Mouse (Mus musculus) cerebellum, adult 2 months (tissue): Measurements from ENCODE around the gene Rbmxl1. TPM values are rescaled to one million over a fixed set of nuclear protein-coding genes. Genes with fewer than 3 reads are reported as not detected.

Experiments
- DNase-seq, 2 experiments: peaks; one replicate each; pipeline ENCODE4 v3.0.0; 2021
- H3K27ac ChIP-seq: fragments of 200-500 bp; 2 replicates; pipeline ENCODE4 v1.5.1; 2012; ENCODE audit warnings: low read length, control low read depth, inconsistent platforms; ENCODE audit not compliant: insufficient read depth
- H3K27me3 ChIP-seq: fragments of 200-500 bp; 2 replicates; pipeline ENCODE4 v1.6.1; 2012; ENCODE audit warnings: inconsistent platforms, mild to moderate bottlenecking, low read length, moderate library complexity; ENCODE audit not compliant: control insufficient read depth, insufficient read depth
- H3K4me1 ChIP-seq: fragments of 200-500 bp; 2 replicates; pipeline ENCODE4 v1.6.1; 2011; ENCODE audit warnings: low read length; ENCODE audit not compliant: control insufficient read depth, insufficient read depth
- H3K4me3 ChIP-seq: fragments of 200-500 bp; replicated peaks from 2 replicates; pipeline ENCODE3; 2011; ENCODE audit warnings: mild to moderate bottlenecking, low read depth, low read length, control low read depth; ENCODE audit not compliant: insufficient read depth
- CTCF ChIP-seq: fragments of 200-500 bp; IDR thresholded peaks from 2 replicates; pipeline ENCODE4 v1.5.1; 2011; ENCODE audit warnings: low read depth, mild to moderate bottlenecking, control low read depth, low read length, moderate library complexity, borderline replicate concordance; ENCODE audit not compliant: insufficient read depth
- POLR2A ChIP-seq: fragments of 200-500 bp; IDR thresholded peaks from 2 replicates; pipeline ENCODE4 v1.6.1; 2011; ENCODE audit warnings: low read length, control low read depth, borderline replicate concordance; ENCODE audit not compliant: insufficient read depth
- WGBS: fragments of 180-500 bp; shearing (Covaris S2); methylation state at CpG from one replicate; pipeline ENCODE4 v1.1.7; 2018; 5-methylcytosine and 5-hydroxymethylcytosine counted together
- polyA plus RNA-seq: library from polyadenylated mRNA; depleted of rRNA; stranded (reverse); fragments of >200 nt; gene quantifications from 2 replicates; pipeline ENCODE4 v1.2.3, GENCODE M21; 2012

Rbmxl1 gene
- polyA plus RNA-seq, 1 experiment: 58.6 TPM

GRCm38 (mm10) chr8:78537795-78538194 lies 29.1 kb upstream of the Rbmxl1 start:
- 94% methylated on average over 3 of the region's 3 CpGs for WGBS
- TF ChIP-seq CTCF (no peak), POLR2A (no peak)
- H3K4me1 ChIP-seq: no peaks in the 10 kb centered on the region
- DNase-seq: no peak
- no peak overlapping the region for H3K4me3 ChIP-seq
- H3K27ac ChIP-seq: no peak overlapping the region
- H3K27me3 ChIP-seq: no peaks in the 10 kb centered on the region

GRCm38 (mm10) chr8:78536716-78537115 lies 28.0 kb upstream of the Rbmxl1 start:
- Histone ChIP-seq H3K4me1 (no peaks in the 10 kb centered on the region), H3K27me3 (no peaks in the 10 kb centered on the region), H3K4me3 (no peak overlapping the region), H3K27ac (no peak overlapping the region)
- DNase-seq: no peak
- WGBS: 89% methylated on average over 5 of the region's 5 CpGs
- TF ChIP-seq CTCF: no peak
- no peak for TF ChIP-seq POLR2A

- DNase-seq: no peak
- H3K4me1 ChIP-seq: no peaks in the 10 kb centered on the region
- WGBS: 83% methylated on average over 6 of the region's 6 CpGs
- no peak overlapping the region for H3K4me3 ChIP-seq
- no peaks in the 10 kb centered on the region for H3K27me3 ChIP-seq
- no peak for TF ChIP-seq CTCF
- TF ChIP-seq POLR2A: no peak
- no peak overlapping the region for H3K27ac ChIP-seq
These were observed 25.3 kb upstream of the Rbmxl1 start for GRCm38 (mm10) chr8:78533981-78534380.

GRCm38 (mm10) chr8:78515132-78515531 lies 6.4 kb upstream of the Rbmxl1 start:
- Histone ChIP-seq H3K27ac (no peak overlapping the region), H3K27me3 (no peaks in the 10 kb centered on the region), H3K4me1 (no peaks in the 10 kb centered on the region), H3K4me3 (no peak overlapping the region)
- WGBS: 91% methylated on average over 3 of the region's 3 CpGs
- TF ChIP-seq CTCF: no peak
- no peak for TF ChIP-seq POLR2A
- no peak for DNase-seq

GRCm38 (mm10) chr8:78514706-78515105 lies 6.0 kb upstream of the Rbmxl1 start:
- Histone ChIP-seq H3K27ac (no peak overlapping the region), H3K4me3 (no peak overlapping the region), H3K4me1 (no peaks in the 10 kb centered on the region), H3K27me3 (no peaks in the 10 kb centered on the region)
- no peak for DNase-seq
- WGBS: 96% methylated on average over 1 of the region's 1 CpGs
- TF ChIP-seq POLR2A (no peak), CTCF (no peak)

- no peak for TF ChIP-seq CTCF
- Histone ChIP-seq H3K27me3 (no peaks in the 10 kb centered on the region), H3K4me1 (no peaks in the 10 kb centered on the region), H3K27ac (no peak overlapping the region), H3K4me3 (no peak overlapping the region)
- WGBS: 93% methylated on average over 4 of the region's 4 CpGs
- DNase-seq: no peak
These were observed 4.4 kb upstream of the Rbmxl1 start for GRCm38 (mm10) chr8:78513106-78513505.

- Histone ChIP-seq H3K27ac (no peak overlapping the region), H3K4me3 (no peak overlapping the region), H3K4me1 (no peaks in the 10 kb centered on the region), H3K27me3 (no peaks in the 10 kb centered on the region)
- 68% methylated on average over 3 of the region's 3 CpGs for WGBS
- TF ChIP-seq CTCF (no peak), POLR2A (no peak)
- no peak for DNase-seq
These were observed 2.2 kb upstream of the Rbmxl1 start for GRCm38 (mm10) chr8:78510926-78511325.

GRCm38 (mm10) chr8:78510094-78510493 lies 1.4 kb upstream of the Rbmxl1 start:
- H3K27ac ChIP-seq: no peak overlapping the region
- peak in 1 of 2 experiments; percentile 13 for DNase-seq
- no peaks in the 10 kb centered on the region for H3K4me1 ChIP-seq
- WGBS: under 1% methylated on average over 11 of the region's 11 CpGs
- peak overlapping the region; percentile 63 for H3K4me3 ChIP-seq
- TF ChIP-seq CTCF (no peak), POLR2A (no peak)
- no peaks in the 10 kb centered on the region for H3K27me3 ChIP-seq
